Mouse (Mus musculus) midbrain, embryonic 13.5 days (tissue): Measurements from ENCODE around the gene 4930426L09Rik. TPM values are rescaled to one million over a fixed set of nuclear protein-coding genes. Genes with fewer than 3 reads are reported as not detected.

Experiments
- ATAC-seq: fragments of 200-750 bp; cut with Nextera tagmentation; 2 replicates; pipeline ENCODE4 v1.8.0; 2017; ENCODE audit warnings: mild to moderate bottlenecking, moderate TSS enrichment, moderate library complexity
- H3K27ac ChIP-seq: fragments of 300-500 bp; sonication (generic); 2 replicates; pipeline ENCODE4 v1.5.1; 2015; ENCODE audit warnings: inconsistent platforms, mild to moderate bottlenecking, moderate library complexity
- H3K27me3 ChIP-seq: fragments of 300-500 bp; sonication (generic); 2 replicates; pipeline ENCODE4 v1.6.1; 2015; ENCODE audit warnings: mild to moderate bottlenecking, inconsistent platforms
- H3K36me3 ChIP-seq: fragments of 300-500 bp; sonication (generic); 2 replicates; pipeline ENCODE4 v1.6.1; 2015; ENCODE audit warnings: mild to moderate bottlenecking, inconsistent platforms
- H3K4me1 ChIP-seq: fragments of 300-500 bp; sonication (generic); replicated peaks from 2 replicates; pipeline ENCODE4 v1.6.1; 2015; ENCODE audit warnings: inconsistent platforms
- H3K4me2 ChIP-seq: fragments of 300-500 bp; sonication (generic); replicated peaks from 2 replicates; pipeline ENCODE4 v1.6.1; 2015; ENCODE audit warnings: moderate library complexity, mild to moderate bottlenecking, inconsistent platforms
- H3K4me3 ChIP-seq: fragments of 300-500 bp; sonication (generic); replicated peaks from 2 replicates; pipeline ENCODE4 v1.5.1; 2015; ENCODE audit warnings: mild to moderate bottlenecking, inconsistent platforms
- H3K9ac ChIP-seq: fragments of 300-500 bp; sonication (generic); replicated peaks from 2 replicates; pipeline ENCODE4 v1.6.1; 2015; ENCODE audit warnings: mild to moderate bottlenecking, inconsistent platforms
- H3K9me3 ChIP-seq: fragments of 300-500 bp; sonication (generic); 2 replicates; pipeline ENCODE4 v1.6.1; 2016; ENCODE audit warnings: mild to moderate bottlenecking, inconsistent platforms
- WGBS: fragments of 180-500 bp; shearing (Covaris S2); methylation state at CpG from one replicate; pipeline ENCODE4 v1.1.7; 2015; 5-methylcytosine and 5-hydroxymethylcytosine counted together
- polyA plus RNA-seq: library from polyadenylated mRNA; unstranded; fragments of >200 nt; fragmentation: Nextera tagmentation; extraction: Ambion mirVana; gene quantifications from 2 replicates; pipeline ENCODE4 v1.2.1, GENCODE M21; 2015

The 4930426L09Rik gene
- polyA plus RNA-seq, 1 experiment from 2014 or later, result 0.32 TPM

DNA sequence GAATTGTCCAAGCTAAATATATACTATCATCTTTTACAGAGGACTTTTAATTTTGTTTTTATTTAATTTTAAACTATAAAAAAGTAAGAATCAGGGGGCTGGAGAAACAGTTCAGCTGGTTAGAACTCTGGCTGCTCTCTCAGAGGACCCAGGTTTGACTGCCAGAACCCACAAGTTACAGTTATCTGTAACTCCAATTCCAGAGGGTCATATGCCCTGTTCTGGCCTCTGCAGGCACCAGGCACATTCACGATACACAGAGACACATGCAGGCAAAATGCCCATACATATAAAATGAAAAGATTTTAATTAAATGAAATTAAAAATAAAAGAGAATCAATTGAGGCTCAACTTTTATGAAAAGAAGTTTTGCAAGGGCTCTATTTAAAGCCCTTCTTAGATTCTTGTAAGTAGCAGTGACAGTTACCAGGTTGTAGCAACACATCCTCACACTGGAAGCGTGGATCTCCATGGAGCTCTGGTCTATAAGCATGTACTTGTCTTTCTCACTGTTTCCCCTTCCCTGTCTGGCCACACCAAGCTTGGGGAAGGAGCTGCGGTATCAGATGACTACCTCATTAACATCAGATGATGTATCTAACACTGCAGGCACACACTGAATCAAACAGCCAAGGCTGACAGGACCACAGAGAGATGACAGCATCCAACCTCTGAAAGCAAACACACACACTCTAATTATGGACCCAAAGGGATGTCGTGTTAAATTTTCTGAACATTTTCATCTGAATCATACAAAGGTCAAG lies 23.1 kb upstream of the 4930426L09Rik start:
- no peaks in the 10 kb centered on the region for H3K27me3 ChIP-seq
- peak; percentile 45; the same call in 1 of the 2 replicates for ATAC-seq
- WGBS, result 56% methylated on average over 4 of the region's 4 CpGs
- no peak overlapping the region for H3K4me2 ChIP-seq
- peaks cover 10% of the 10 kb centered on the region for H3K4me1 ChIP-seq
- H3K27ac ChIP-seq, result no peak overlapping the region
- 0 out of 2 replicates have a peak, but pooled peaks cover 5% of the 10 kb centered on the region for H3K9me3 ChIP-seq
- no peak overlapping the region for H3K4me3 ChIP-seq
- H3K36me3 ChIP-seq, result no peaks in the 10 kb centered on the region
- no peak overlapping the region for H3K9ac ChIP-seq

DNA sequence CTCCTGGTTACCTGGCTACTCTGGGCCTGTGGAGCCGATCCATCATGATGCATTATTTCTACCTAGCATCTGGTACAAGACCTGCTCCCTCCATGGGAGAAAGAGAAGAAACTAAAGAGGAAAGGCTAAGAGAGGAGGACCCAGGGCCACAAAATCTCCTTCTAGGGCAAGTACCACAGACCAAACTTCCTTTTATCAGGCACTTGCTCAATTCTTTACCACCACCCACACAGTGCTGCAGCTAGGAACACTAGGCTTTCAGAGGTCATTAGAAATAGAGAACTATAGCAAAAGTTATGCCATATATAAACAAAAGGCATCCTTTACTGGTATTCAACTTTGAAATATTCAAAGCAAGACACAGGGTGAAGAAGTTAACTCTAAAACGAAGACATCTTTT lies 22.0 kb upstream of the 4930426L09Rik start:
- Histone ChIP-seq H3K27ac (no peak overlapping the region), H3K4me3 (no peak overlapping the region), H3K9ac (no peak overlapping the region), H3K36me3 (no peaks in the 10 kb centered on the region), H3K9me3 (0 out of 2 replicates have a peak, but pooled peaks cover 5% of the 10 kb centered on the region), H3K27me3 (no peaks in the 10 kb centered on the region), H3K4me2 (no peak overlapping the region), H3K4me1 (peaks cover 10% of the 10 kb centered on the region)
- WGBS, result 91% methylated on average over 2 of the region's 2 CpGs
- no peak for ATAC-seq

DNA sequence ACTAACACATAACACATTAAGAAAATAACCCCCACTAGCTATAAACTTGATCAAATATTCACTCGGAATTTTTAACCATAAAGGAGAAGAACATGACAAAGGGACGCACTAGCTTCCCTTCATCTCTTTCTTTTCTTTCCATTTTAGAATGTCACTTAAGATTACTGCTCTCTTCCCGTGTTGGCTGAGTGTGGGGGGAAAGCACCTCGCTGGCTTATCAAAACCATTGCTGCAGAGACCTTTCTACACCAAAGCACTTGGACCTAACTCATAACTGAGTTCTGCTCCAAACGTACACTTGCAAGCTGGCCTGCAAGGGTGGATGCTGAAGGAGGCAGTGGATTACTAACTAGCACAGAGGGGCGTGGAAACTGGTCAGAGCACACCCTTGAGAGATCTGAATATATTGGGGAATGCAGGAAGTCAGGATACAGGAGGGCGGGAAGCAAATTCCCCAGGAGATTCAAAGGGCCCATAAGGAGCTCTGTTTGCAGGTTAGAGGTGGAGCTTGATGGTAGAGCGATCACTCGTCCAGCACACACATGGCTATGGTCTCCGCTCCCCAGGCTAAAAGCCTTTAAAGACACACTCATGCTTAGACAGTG lies 20.8 kb upstream of the 4930426L09Rik start:
- no peak overlapping the region for H3K4me2 ChIP-seq
- H3K27ac ChIP-seq, result no peak overlapping the region
- peaks cover 10% of the 10 kb centered on the region for H3K4me1 ChIP-seq
- no peak for ATAC-seq
- H3K27me3 ChIP-seq, result no peaks in the 10 kb centered on the region
- H3K36me3 ChIP-seq, result no peaks in the 10 kb centered on the region
- 84% methylated on average over 10 of the region's 10 CpGs for WGBS
- H3K4me3 ChIP-seq, result no peak overlapping the region
- 0 out of 2 replicates have a peak, but pooled peaks cover 5% of the 10 kb centered on the region for H3K9me3 ChIP-seq
- no peak overlapping the region for H3K9ac ChIP-seq

DNA sequence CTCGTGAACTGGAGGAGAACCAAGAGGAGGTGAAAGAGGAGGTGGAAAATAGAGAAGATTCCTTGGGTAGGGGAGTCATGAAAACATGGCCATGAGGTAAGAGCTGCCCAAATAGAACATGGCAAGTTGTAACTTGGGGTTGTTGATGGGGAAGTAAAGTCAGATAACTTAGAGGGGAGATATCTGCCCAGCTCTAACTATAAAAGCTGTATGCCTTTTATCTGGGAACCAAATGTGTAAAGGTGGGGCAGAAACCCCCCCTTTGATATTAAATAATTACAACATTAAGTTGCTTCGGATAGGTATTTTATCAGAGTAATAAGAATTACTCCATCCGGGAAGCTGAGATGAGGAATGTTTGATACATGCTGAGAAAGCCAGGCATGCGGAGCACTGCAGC lies 19.1 kb upstream of the 4930426L09Rik start:
- WGBS, result 85% methylated on average over 4 of the region's 4 CpGs
- Histone ChIP-seq H3K4me1 (peaks cover 10% of the 10 kb centered on the region), H3K4me3 (no peak overlapping the region), H3K27me3 (no peaks in the 10 kb centered on the region), H3K4me2 (no peak overlapping the region), H3K27ac (no peak overlapping the region), H3K36me3 (no peaks in the 10 kb centered on the region), H3K9ac (no peak overlapping the region), H3K9me3 (no peaks in the 10 kb centered on the region)
- no peak for ATAC-seq

DNA sequence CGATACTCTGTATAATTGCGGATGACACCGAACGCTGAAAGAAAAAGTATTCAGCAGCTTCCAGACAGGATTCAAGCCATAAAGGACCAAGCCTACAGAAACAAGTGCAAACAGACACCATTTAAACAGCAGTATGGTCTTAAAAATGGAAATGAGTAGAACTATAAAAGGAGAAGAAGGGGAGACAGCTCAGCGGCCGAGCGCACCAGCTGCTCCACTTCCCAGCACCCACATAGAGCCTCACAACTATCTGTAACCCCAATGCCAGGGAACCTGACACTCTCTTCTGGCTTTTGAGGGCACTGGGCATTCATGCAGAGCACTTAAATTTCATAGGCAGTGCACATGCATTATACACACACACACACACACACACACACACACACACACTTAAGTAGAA lies 18.5 kb upstream of the 4930426L09Rik start:
- Histone ChIP-seq H3K4me2 (no peak overlapping the region), H3K27ac (no peak overlapping the region), H3K4me3 (no peak overlapping the region), H3K27me3 (no peaks in the 10 kb centered on the region), H3K36me3 (no peaks in the 10 kb centered on the region), H3K4me1 (peaks cover 10% of the 10 kb centered on the region), H3K9me3 (no peaks in the 10 kb centered on the region), H3K9ac (no peak overlapping the region)
- WGBS, result 78% methylated on average over 7 of the region's 7 CpGs
- no peak for ATAC-seq

DNA sequence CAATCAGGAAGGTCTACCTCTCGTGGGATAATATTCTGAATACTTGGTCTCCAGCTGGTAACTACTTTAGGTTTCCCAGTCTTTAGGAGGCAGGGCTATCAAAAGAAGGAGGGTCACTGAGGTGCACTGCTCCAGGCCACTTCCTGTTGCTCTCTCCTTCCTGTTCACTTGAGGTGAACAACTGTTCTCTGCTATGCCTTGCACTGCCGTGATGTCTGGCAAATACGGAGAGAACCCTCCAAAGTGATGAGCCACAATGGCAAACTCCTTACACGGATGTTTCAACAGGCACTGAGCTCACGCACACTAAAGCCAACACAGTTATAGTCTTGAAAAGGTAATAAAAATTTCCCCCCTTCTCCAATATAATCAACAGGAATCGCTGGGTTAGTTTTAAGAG lies 15.6 kb upstream of the 4930426L09Rik start:
- H3K4me1 ChIP-seq, result peaks cover 5% of the 10 kb centered on the region; the same call in 1 of the 2 replicates
- H3K27ac ChIP-seq, result no peak overlapping the region
- no peak overlapping the region for H3K9ac ChIP-seq
- no peak overlapping the region for H3K4me3 ChIP-seq
- no peak overlapping the region for H3K4me2 ChIP-seq
- ATAC-seq, result no peak
- no peaks in the 10 kb centered on the region for H3K27me3 ChIP-seq
- no peaks in the 10 kb centered on the region for H3K36me3 ChIP-seq
- 86% methylated on average over 6 of the region's 6 CpGs for WGBS
- no peaks in the 10 kb centered on the region for H3K9me3 ChIP-seq

DNA sequence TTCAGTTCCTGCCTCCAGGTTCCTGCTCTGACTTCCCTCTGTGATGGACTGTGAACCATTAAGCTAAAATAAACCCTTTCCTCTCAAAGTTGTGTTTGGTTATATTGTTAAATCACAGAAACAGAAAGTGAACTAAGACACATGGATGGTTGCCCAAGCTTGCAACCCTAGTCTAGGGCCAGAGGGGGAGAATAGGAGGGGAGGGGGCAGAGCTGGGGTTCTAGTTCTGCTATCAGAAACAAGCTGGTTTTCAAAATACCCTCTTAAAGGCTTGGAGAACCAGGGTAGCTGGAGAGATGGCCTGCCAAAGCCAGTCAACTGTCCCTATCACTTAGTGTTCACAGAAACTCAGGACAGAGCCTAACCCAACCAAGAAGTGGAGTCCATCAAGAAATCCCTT lies 14.6 kb upstream of the 4930426L09Rik start:
- peaks cover 5% of the 10 kb centered on the region; the same call in 1 of the 2 replicates for H3K4me1 ChIP-seq

DNA sequence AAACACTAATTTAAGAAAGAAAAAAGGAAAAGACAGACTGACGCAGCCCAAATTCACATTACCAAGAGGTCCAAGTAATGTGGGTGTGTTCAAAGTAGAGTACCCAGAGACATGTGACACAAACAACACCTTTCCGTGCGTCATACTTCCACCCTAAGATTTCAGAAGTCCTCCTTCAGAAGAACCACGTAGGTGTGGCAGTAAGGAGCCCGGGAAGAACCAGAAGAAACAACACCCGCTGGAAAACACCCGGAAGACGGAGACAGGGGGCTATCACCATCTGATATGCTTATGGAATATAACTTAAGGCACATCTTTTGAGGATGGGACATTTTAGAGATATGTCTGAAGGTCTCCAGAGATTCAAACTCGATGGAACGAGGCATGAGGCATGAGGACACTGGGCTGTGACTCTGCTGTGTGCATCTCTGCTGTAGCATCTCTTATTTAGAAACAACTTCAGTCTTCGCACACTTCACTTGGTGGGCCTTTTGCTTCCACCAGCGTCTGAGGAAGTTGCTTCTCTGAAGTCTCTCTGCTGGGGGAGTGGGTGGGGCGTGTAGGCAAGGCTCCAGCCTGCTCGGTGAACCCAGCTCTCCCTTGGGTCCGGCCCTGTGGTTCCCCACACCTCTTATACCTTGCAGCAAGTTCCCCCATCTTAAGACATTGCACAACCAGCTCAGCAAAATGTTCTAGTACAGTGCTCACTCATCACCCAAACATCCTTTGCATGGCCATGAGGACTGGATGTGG lies 13.9 kb upstream of the 4930426L09Rik start:
- no peak overlapping the region for H3K4me2 ChIP-seq
- whole genome bisulfite sequencing, result 94% methylated on average over 15 of the region's 15 CpGs
- H3K36me3 ChIP-seq, result no peaks in the 10 kb centered on the region
- no peak overlapping the region for H3K9ac ChIP-seq
- H3K4me3 ChIP-seq, result no peak overlapping the region
- H3K27me3 ChIP-seq, result no peaks in the 10 kb centered on the region
- H3K4me1 ChIP-seq, result peaks cover 5% of the 10 kb centered on the region; the same call in 1 of the 2 replicates
- H3K27ac ChIP-seq, result no peak overlapping the region
- 0 out of 2 replicates have a peak, but pooled peaks cover 3% of the 10 kb centered on the region for H3K9me3 ChIP-seq
- ATAC-seq, result no peak

More for the DNA sequence above, 14.6 kb upstream of the 4930426L09Rik start:
- no peak overlapping the region for H3K27ac ChIP-seq
- H3K9me3 ChIP-seq, result no peaks in the 10 kb centered on the region
- H3K4me2 ChIP-seq, result no peak overlapping the region
- no peaks in the 10 kb centered on the region for H3K27me3 ChIP-seq
- no peak overlapping the region for H3K4me3 ChIP-seq
- no peak for ATAC-seq
- no peak overlapping the region for H3K9ac ChIP-seq
- H3K36me3 ChIP-seq, result no peaks in the 10 kb centered on the region

DNA sequence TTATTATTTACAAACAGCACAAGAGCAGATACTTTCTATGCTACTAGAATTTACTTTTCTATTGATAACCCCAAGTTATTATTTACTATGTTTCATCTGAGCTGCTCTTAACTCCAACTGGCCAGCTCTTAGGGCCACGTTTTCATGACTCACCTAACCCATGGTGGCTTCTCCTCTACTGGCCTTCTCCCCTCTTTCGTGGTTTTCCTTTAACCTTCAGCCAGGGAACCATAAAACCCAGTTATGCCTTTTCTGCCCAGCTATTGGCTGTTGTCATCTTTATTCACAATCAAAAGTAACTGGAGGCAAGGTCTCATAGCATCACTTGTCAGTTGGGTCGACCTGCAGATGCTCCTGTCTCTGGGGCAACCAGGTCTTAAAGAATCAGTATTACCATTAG lies 12.6 kb upstream of the 4930426L09Rik start:
- 82% methylated on average over 3 of the region's 3 CpGs for WGBS
- H3K36me3 ChIP-seq, result no peaks in the 10 kb centered on the region
- no peak overlapping the region for H3K4me2 ChIP-seq
- H3K4me1 ChIP-seq, result no peaks in the 10 kb centered on the region
- no peak overlapping the region for H3K4me3 ChIP-seq
- ATAC-seq, result no peak
- 0 out of 2 replicates have a peak, but pooled peaks cover 3% of the 10 kb centered on the region for H3K9me3 ChIP-seq
- no peak overlapping the region for H3K9ac ChIP-seq
- H3K27me3 ChIP-seq, result no peaks in the 10 kb centered on the region
- H3K27ac ChIP-seq, result no peak overlapping the region

DNA sequence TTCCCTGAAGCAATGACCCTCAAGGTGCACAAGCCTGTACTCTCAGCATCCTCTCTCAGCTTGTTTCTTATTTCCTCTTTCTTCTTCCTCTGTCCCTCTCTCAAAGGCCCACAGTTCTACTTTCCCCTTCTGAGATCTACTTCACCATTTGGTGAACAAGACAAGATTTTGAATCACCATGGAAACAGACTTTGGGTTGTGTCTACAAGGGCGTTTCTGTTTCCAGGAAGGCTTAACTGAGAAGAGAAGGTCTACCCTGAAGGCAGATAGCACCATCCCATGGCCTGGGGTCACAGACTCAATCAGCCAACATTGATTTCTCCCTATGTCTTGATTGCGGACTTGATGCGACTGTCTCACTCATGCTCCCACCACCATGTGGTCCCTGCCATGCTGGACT lies 9.3 kb upstream of the 4930426L09Rik start:
- Histone ChIP-seq H3K27me3 (no peaks in the 10 kb centered on the region), H3K4me1 (no peaks in the 10 kb centered on the region), H3K4me2 (no peak overlapping the region), H3K27ac (no peak overlapping the region), H3K36me3 (no peaks in the 10 kb centered on the region), H3K4me3 (no peak overlapping the region), H3K9ac (no peak overlapping the region), H3K9me3 (peaks cover 8% of the 10 kb centered on the region; the same call in 1 of the 2 replicates)
- ATAC-seq, result no peak
- 95% methylated on average over 3 of the region's 3 CpGs for WGBS

DNA sequence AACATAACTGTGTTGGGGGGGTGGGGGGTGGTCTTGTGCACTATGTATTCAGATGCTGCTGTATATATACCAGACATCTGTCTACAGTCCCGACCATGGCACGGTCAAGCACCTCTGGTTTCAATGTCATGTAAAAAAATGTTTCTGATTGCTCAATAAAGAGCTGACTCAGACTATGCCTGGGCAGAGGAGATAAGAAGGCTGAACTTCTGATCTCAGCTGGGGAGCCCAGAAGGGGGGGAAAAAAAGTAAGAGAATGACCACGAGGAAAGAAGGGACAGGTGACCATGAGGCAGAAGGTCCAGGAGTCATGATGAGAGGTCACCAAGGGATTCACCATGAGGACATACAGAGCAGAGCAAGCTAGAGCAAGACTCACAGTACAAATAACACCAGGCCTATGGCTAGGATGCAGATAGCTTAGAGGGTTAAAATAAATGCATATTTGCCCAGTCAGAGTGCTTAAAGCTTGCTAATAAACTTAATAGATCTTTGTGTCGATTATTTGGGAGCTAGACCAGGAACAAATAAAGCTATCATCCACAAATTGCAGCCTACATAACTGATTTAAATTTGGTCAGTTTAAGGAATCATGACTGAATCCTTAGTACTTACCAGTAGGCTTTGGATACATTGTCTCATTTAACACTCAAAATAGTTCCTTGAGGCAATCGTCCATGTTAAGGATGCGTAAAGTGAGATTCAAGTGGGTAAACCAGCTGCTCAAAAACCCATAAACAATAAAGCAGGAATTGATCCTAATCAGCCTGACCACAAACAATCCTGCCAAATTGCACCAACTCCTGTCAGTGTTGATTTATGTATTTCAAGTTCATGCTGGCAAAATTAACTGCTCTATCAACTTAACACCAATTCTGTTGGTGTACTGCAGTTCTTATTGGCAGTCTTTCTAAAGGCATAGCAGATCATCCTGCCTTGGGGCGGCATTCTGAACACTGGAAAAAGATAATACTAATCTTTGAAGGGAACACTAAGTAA lies 5.3 kb upstream of the 4930426L09Rik start:
- Histone ChIP-seq H3K4me1 (peaks cover 15% of the 10 kb centered on the region), H3K36me3 (no peaks in the 10 kb centered on the region), H3K27me3 (peaks cover 5% of the 10 kb centered on the region; the same call in 1 of the 2 replicates), H3K27ac (no peak overlapping the region), H3K4me2 (no peak overlapping the region), H3K9ac (no peak overlapping the region), H3K9me3 (peaks cover 8% of the 10 kb centered on the region; the same call in 1 of the 2 replicates), H3K4me3 (no peak overlapping the region)
- 80% methylated on average over 7 of the region's 7 CpGs for WGBS
- ATAC-seq, result no peak
